Mouse (Mus musculus): ENCODE results near the gene Fmo3.

Fmo3 gene

GRCm38 (mm10) chr1:162984428-162984827 lies at the start of gene Fmo3:
TSS of gene Fmo3 (minus strand) at chr1:162984528.
- DNase-seq (ENCODE audit: low read depth, low spot score) = no peak

GRCm38 (mm10) chr1:163023075-163023474 lies 38.7 kb upstream of the Fmo3 start:
- DNase-seq (ENCODE audit: low read depth, low spot score) = no peak

GRCm38 (mm10) chr1:163009220-163009619 lies 24.9 kb upstream of the Fmo3 start:
- no peak for DNase-seq (ENCODE audit: low read depth, low spot score)

GRCm38 (mm10) chr1:163003496-163003895 lies 19.2 kb upstream of the Fmo3 start:
- no peak for DNase-seq (ENCODE audit: low read depth, low spot score)

GRCm38 (mm10) chr1:163001271-163001829 lies 17.0 kb upstream of the Fmo3 start:
- no peak for DNase-seq (ENCODE audit: low read depth, low spot score)

- no peak for DNase-seq (ENCODE audit: low read depth, low spot score)
Measured at GRCm38 (mm10) chr1:162987546-162987945, 3.2 kb upstream of the Fmo3 start.

GRCm38 (mm10) chr1:162986777-162987176 lies 2.4 kb upstream of the Fmo3 start:
- DNase-seq (ENCODE audit: low read depth, low spot score) = no peak

GRCm38 (mm10) chr1:162986121-162986748 lies 1.9 kb upstream of the Fmo3 start:
- no peak for DNase-seq (ENCODE audit: low read depth, low spot score)

GRCm38 (mm10) chr1:162963556-162963955 lies 20.8 kb downstream of the Fmo3 start:
- no peak for DNase-seq (ENCODE audit: low read depth, low spot score)

GRCm38 (mm10) chr1:162957422-162957821 lies 26.9 kb downstream of the Fmo3 start:
- no peak for DNase-seq (ENCODE audit: low read depth, low spot score)

GRCm38 (mm10) chr1:162953079-162953478 lies 31.2 kb downstream of the Fmo3 start:
- no peak for DNase-seq (ENCODE audit: low read depth, low spot score)

- DNase-seq (ENCODE audit: low read depth, low spot score) = no peak
Measured at GRCm38 (mm10) chr1:162949763-162950162, 34.6 kb downstream of the Fmo3 start.

- no peak for DNase-seq (ENCODE audit: low read depth, low spot score)
Measured at GRCm38 (mm10) chr1:162947934-162948333, 36.4 kb downstream of the Fmo3 start.

- no peak for DNase-seq (ENCODE audit: low read depth, low spot score)
Measured at GRCm38 (mm10) chr1:162946837-162947558, 37.3 kb downstream of the Fmo3 start.

- DNase-seq (ENCODE audit: low read depth, low spot score) = no peak
Measured at GRCm38 (mm10) chr1:162943700-162944099, 40.6 kb downstream of the Fmo3 start.

GRCm38 (mm10) chr1:162938696-162939351 lies 45.5 kb downstream of the Fmo3 start:
- DNase-seq (ENCODE audit: low read depth, low spot score) = no peak

- DNase-seq (ENCODE audit: low read depth, low spot score) = no peak
Measured at GRCm38 (mm10) chr1:162937970-162938695, 46.2 kb downstream of the Fmo3 start.

GRCm38 (mm10) chr1:162937415-162937814 lies 46.9 kb downstream of the Fmo3 start, which contains the start of gene Fmo6:
TSS of gene Fmo6 (minus strand) at chr1:162937515.
- no peak for DNase-seq (ENCODE audit: low read depth, low spot score)

- no peak for DNase-seq (ENCODE audit: low read depth, low spot score)
Measured at GRCm38 (mm10) chr1:162934374-162935012, 49.8 kb downstream of the Fmo3 start.

- DNase-seq (ENCODE audit: low read depth, low spot score) = no peak
Measured at GRCm38 (mm10) chr1:162932386-162932785, 51.9 kb downstream of the Fmo3 start.

GRCm38 (mm10) chr1:162931880-162932279 lies 52.4 kb downstream of the Fmo3 start:
- DNase-seq (ENCODE audit: low read depth, low spot score) = no peak
